Mouse (Mus musculus): ENCODE results near the gene Eif6. TPM values are rescaled to one million over a fixed set of nuclear protein-coding genes. Genes with fewer than 3 reads are reported as not detected.

Eif6 gene
- total and polyA plus RNA-seq, 3 experiments: 220 to 463 (median 289) TPM

DNA sequence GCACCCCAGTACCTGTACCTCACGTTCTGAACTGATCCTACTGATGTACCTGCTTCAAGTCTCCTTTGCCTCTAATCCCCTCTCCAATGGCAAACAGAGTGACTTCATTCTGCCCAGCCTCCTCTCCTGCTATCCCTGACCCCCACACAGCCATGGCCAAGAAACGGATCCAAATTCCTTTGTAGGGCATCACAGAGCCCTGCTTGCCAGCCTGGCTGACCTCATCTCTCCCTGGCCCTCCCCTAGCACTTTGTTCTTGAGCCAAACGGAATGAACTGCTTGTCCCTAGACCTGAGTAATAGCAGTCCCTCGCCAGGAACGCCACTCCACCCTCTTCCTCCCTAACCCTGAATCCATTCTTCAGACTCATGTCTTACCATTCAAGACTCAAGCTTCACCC lies 20.2 kb downstream of the Eif6 start:
- H3K4me3 ChIP-seq (replicated peaks in 1 of 3; ENCODE audit: low read depth in 2 of 3, low read length in 2 of 3, poor library complexity in 1 of 3): no peak overlapping the region
- H3K9ac ChIP-seq (ENCODE audit: insufficient read depth, low read depth): no peak overlapping the region
- dilution Hi-C loops (cut with MboI; ENCODE audit: extremely low pct_ligation_motif_present, extremely low pct_unique_long_range_greater_than_20kb, low sequenced_read_pairs) (no loop called here), in situ Hi-C loops (cut with MboI; ENCODE audit: low pct_ligation_motif_present, low pct_unique_long_range_greater_than_20kb, low sequenced_read_pairs) (no loop called here)
- no peak overlapping the region for H3K27ac ChIP-seq (ENCODE audit: insufficient read depth, low read depth)
- H3K79me2 ChIP-seq (replicated peaks; ENCODE audit: control insufficient read depth, extremely low read depth, insufficient read depth, poor library complexity, severe bottlenecking): no peaks in the 10 kb centered on the region
- TF ChIP-seq RCOR1 (conservative IDR thresholded peaks at IDR 0.05; ENCODE audit: low read depth, low read length) (no peak), USF1 (IDR thresholded peaks at IDR 0.05; ENCODE audit: low read depth, low read length) (no peak), ZNF384 (IDR thresholded peaks at IDR 0.05; ENCODE audit: low read depth, low read length) (no peak), TCF12 (IDR thresholded peaks at IDR 0.05; ENCODE audit: low read depth, low read length) (no peak), JUND (conservative IDR thresholded peaks at IDR 0.05; ENCODE audit: low read depth, low read length) (no peak), ZC3H11A (IDR thresholded peaks at IDR 0.05; ENCODE audit: low read depth, low read length) (no peak), NELFE (IDR thresholded peaks at IDR 0.05; ENCODE audit: low read depth, low read length) (no peak), JUN (IDR thresholded peaks at IDR 0.05; ENCODE audit: insufficient read depth, low read depth, low read length) (no peak), ZKSCAN1 (IDR thresholded peaks at IDR 0.05; ENCODE audit: borderline replicate concordance, low read depth, low read length) (no peak), MXI1 (IDR thresholded peaks at IDR 0.05; ENCODE audit: low read depth, low read length) (no peak), HCFC1 (IDR thresholded peaks at IDR 0.05; ENCODE audit: low read depth, low read length) (no peak), BHLHE40 (IDR thresholded peaks at IDR 0.05; ENCODE audit: low read depth, low read length) (no peak), MAX (IDR thresholded peaks at IDR 0.05; ENCODE audit: low read length) (no peak), ELF1 (IDR thresholded peaks at IDR 0.05; ENCODE audit: low read depth, low read length) (no peak), KAT2A (IDR thresholded peaks at IDR 0.05; ENCODE audit: insufficient replicate concordance, low read length) (no peak), SMC3 (IDR thresholded peaks at IDR 0.05; ENCODE audit: low read depth, low read length) (no peak)
- H3K36me3 ChIP-seq (replicated peaks in 1 of 2; ENCODE audit: control insufficient read depth in 1 of 2, insufficient read depth in 1 of 2, low read length in 1 of 2): no peaks in the 10 kb centered on the region
- DNase-seq (ENCODE audit: extremely low read depth): no peak
- no peaks in the 10 kb centered on the region for H3K9me3 ChIP-seq (replicated peaks; ENCODE audit: low read length)
- peaks cover 46% of the 10 kb centered on the region for H3K27me3 ChIP-seq (replicated peaks)
- no peak overlapping the region for H3K4me2 ChIP-seq (ENCODE audit: insufficient read depth, low read depth, poor library complexity, severe bottlenecking)
- peaks cover 0 to under 1% of the 10 kb centered on the region in 2 experiments; a peak in 1 of 4 replicates for H3K4me1 ChIP-seq (ENCODE audit: control insufficient read depth in 1 of 2, insufficient read depth in 2 of 2)

DNA sequence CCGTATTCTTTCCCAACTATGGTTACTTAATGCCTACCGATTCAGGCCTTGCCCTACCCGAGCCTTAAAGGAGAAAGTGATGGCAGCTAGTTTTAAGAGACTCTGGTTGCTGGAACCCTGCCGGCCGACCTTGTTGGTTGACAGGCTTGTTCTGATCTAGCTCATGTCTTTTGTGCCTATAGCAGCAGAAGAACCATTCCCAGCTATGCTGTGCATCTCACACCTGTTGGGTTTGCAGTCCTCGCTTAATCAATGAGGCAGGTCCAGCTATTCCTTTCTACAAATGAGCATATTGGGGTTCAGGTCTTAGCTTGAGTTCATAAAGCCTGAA lies 20.8 kb downstream of the Eif6 start:
- no peak for DNase-seq (ENCODE audit: extremely low read depth)
- Histone ChIP-seq H3K79me2 (replicated peaks; ENCODE audit: control insufficient read depth, extremely low read depth, insufficient read depth, poor library complexity, severe bottlenecking) (no peaks in the 10 kb centered on the region), H3K27ac (ENCODE audit: insufficient read depth, low read depth) (no peak overlapping the region), H3K36me3 (replicated peaks in 1 of 2; ENCODE audit: control insufficient read depth in 1 of 2, insufficient read depth in 1 of 2, low read length in 1 of 2) (no peaks in the 10 kb centered on the region), H3K4me3 (replicated peaks in 1 of 3; ENCODE audit: low read depth in 2 of 3, low read length in 2 of 3, poor library complexity in 1 of 3) (no peak overlapping the region), H3K9me3 (replicated peaks; ENCODE audit: low read length) (no peaks in the 10 kb centered on the region), H3K27me3 (replicated peaks) (peaks cover 51% of the 10 kb centered on the region), H3K4me1 (ENCODE audit: control insufficient read depth in 1 of 2, insufficient read depth in 2 of 2) (no peaks in the 10 kb centered on the region), H3K4me2 (ENCODE audit: insufficient read depth, low read depth, poor library complexity, severe bottlenecking) (no peak overlapping the region), H3K9ac (ENCODE audit: insufficient read depth, low read depth) (no peak overlapping the region)
- dilution Hi-C loops (cut with MboI; ENCODE audit: extremely low pct_ligation_motif_present, extremely low pct_unique_long_range_greater_than_20kb, low sequenced_read_pairs) (no loop called here), in situ Hi-C loops (cut with MboI; ENCODE audit: low pct_ligation_motif_present, low pct_unique_long_range_greater_than_20kb, low sequenced_read_pairs) (no loop called here)
- TF ChIP-seq KAT2A (IDR thresholded peaks at IDR 0.05; ENCODE audit: insufficient replicate concordance, low read length): no peak
- no peak for TF ChIP-seq BHLHE40 (IDR thresholded peaks at IDR 0.05; ENCODE audit: low read depth, low read length)
- TF ChIP-seq EP300 (IDR thresholded peaks at IDR 0.05; ENCODE audit: low read length): no peak
- TF ChIP-seq MYC (IDR thresholded peaks at IDR 0.05; ENCODE audit: low read depth, low read length): no peak
- TF ChIP-seq PAX5 (IDR thresholded peaks at IDR 0.05; ENCODE audit: low read length): no peak
- TF ChIP-seq USF1 (IDR thresholded peaks at IDR 0.05; ENCODE audit: low read depth, low read length): no peak
- TF ChIP-seq ZKSCAN1 (IDR thresholded peaks at IDR 0.05; ENCODE audit: borderline replicate concordance, low read depth, low read length): no peak
- no peak for TF ChIP-seq JUND (conservative IDR thresholded peaks at IDR 0.05; ENCODE audit: low read depth, low read length)
- TF ChIP-seq POLR2A (IDR thresholded peaks at IDR 0.05; ENCODE audit: low read depth, low read length): no peak
- TF ChIP-seq TCF12 (IDR thresholded peaks at IDR 0.05; ENCODE audit: low read depth, low read length): no peak
- TF ChIP-seq ELF1 (IDR thresholded peaks at IDR 0.05; ENCODE audit: low read depth, low read length): no peak
- no peak for TF ChIP-seq JUN (IDR thresholded peaks at IDR 0.05; ENCODE audit: insufficient read depth, low read depth, low read length)
- no peak for TF ChIP-seq RAD21 (IDR thresholded peaks at IDR 0.05; ENCODE audit: low read depth, low read length)
- TF ChIP-seq USF2 (conservative IDR thresholded peaks at IDR 0.05; ENCODE audit: low read depth, low read length): no peak
- TF ChIP-seq MAZ (IDR thresholded peaks at IDR 0.05; ENCODE audit: low read depth, low read length): no peak
- TF ChIP-seq SMC3 (IDR thresholded peaks at IDR 0.05; ENCODE audit: low read depth, low read length): no peak
- no peak for TF ChIP-seq TBP (conservative IDR thresholded peaks at IDR 0.05; ENCODE audit: low read depth, low read length)
- no peak for TF ChIP-seq ZC3H11A (IDR thresholded peaks at IDR 0.05; ENCODE audit: low read depth, low read length)
- TF ChIP-seq MAFK (IDR thresholded peaks at IDR 0.05; ENCODE audit: insufficient replicate concordance, low read length): no peak

Measured in CH12.LX (cell line).